Mouse (Mus musculus): Measurements from ENCODE around the gene Krtap15. TPM values are rescaled to one million over a fixed set of nuclear protein-coding genes. Genes with fewer than 3 reads are reported as not detected.

Gene Krtap15
- total and polyA plus RNA-seq, 3 experiments = not detected

DNA sequence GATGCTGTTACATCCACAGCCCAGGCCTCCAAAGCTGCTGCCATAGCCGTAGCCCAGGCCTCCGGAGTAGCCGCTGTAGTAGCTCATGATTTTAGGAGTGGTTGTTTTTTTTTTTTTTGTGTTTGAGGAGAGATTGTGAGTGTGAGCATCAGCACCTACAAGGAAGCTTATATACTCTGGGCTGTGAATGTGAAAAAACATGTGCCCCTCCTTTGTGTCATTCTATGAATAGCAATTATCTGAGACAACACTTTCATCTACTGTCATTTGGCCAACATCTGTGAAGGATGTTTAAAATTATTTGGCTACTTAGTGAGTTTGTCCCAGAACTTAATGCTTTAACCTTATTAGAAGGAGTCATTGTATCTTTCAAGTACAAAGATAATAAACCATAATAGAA is 54.2 kb downstream of the Krtap15 start, which contains the start of gene Krtap19-2:
Gene Krtap19-2 (minus strand): TSS at position 101 of the 400 bp plus-strand sequence.
- ATAC-seq (ENCODE audit: extremely low read depth, insufficient number of reproducible peaks, low FRiP score, poor library complexity, severe bottlenecking) = no peak
- H3K4me1 ChIP-seq (ENCODE audit: insufficient read depth, low read depth, low read length) = no peaks in the 10 kb centered on the region

DNA sequence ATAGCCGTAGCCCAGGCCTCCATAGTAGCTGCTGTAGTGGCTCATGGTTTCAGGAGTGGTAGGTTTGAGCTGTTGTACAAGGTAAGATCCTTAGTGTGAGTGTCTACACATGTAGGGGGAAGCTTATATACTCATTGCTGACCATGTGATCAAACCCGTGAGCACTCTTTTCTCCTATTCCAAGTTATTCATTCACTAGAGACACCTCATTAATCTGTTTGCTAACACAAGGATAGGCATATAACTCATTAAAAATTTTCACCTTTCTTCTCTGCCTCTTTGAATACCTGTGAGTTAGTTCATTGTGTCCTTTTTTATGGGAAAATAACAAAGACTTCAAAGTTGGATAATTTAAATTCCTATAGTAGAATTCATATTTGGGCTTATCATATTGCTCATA is 57.9 kb downstream of the Krtap15 start, which contains the start of gene Krtap19-3:
Gene Krtap19-3 (minus strand): TSS at position 101 of the 400 bp plus-strand sequence.
- no peaks in the 10 kb centered on the region for H3K4me1 ChIP-seq (ENCODE audit: insufficient read depth, low read depth, low read length)
- no peak within 1 kb of the TSS for H3K4me3 ChIP-seq (ENCODE audit: low read depth, low read length)
- no peak for DNase-seq (ENCODE audit: low spot score)
- TF ChIP-seq TAL1 (conservative IDR thresholded peaks at IDR 0.05; ENCODE audit: low read depth, low read length) = no peak
- no peak for TF ChIP-seq GATA2 (IDR thresholded peaks at IDR 0.05; ENCODE audit: borderline replicate concordance, low read depth, low read length)
- no peak for TF ChIP-seq POLR2AphosphoS5 (IDR thresholded peaks at IDR 0.05; ENCODE audit: insufficient replicate concordance, low read depth, low read length)
- TF ChIP-seq GATA1 (IDR thresholded peaks at IDR 0.05; ENCODE audit: borderline replicate concordance, low read length) = no peak
- TF ChIP-seq CTCF (IDR thresholded peaks at IDR 0.05; ENCODE audit: low read depth, low read length) = no peak
- no peaks in the 10 kb centered on the region for H3K36me3 ChIP-seq (replicated peaks)
- no peak for ATAC-seq (ENCODE audit: extremely low read depth, insufficient number of reproducible peaks, low FRiP score, poor library complexity, severe bottlenecking)
- H3K27me3 ChIP-seq (ENCODE audit: insufficient read depth, low read length) = no peaks in the 10 kb centered on the region
- peaks cover 3% of the 10 kb centered on the region for H3K9me3 ChIP-seq (replicated peaks)

More for the DNA sequence above, 54.2 kb downstream of the Krtap15 start, which contains the start of gene Krtap19-2:
- DNase-seq (ENCODE audit: low spot score) = no peak
- H3K9me3 ChIP-seq (replicated peaks) = no peaks in the 10 kb centered on the region; the same call in none of the 2 replicates
- no peak within 1 kb of the TSS for H3K4me3 ChIP-seq (ENCODE audit: low read depth, low read length)
- no peaks in the 10 kb centered on the region for H3K36me3 ChIP-seq (replicated peaks)
- no peak for TF ChIP-seq TAL1 (conservative IDR thresholded peaks at IDR 0.05; ENCODE audit: low read depth, low read length)
- H3K27me3 ChIP-seq (ENCODE audit: insufficient read depth, low read length) = no peaks in the 10 kb centered on the region

Other genes starting within 250 kb of the Krtap15 start
Only the 20 nearest of the 25 such genes appear.
- not detected in 2 replicates for gene 2310079G19Rik, start 192.5 kb upstream of the Krtap15 start, total RNA-seq (2014; fragmentation: Nextera tagmentation)
- gene 2310079G19Rik, start 192.5 kb upstream of the Krtap15 start, total RNA-seq (2017) = 0.27 TPM in 1 of 2 replicates, not detected in the other
- gene 2310079G19Rik, start 192.5 kb upstream of the Krtap15 start, polyA plus RNA-seq (2012) = not detected in 2 replicates
- not detected in 2 replicates for gene Krtap26-1, start 172.4 kb upstream of the Krtap15 start, total RNA-seq (2014; fragmentation: Nextera tagmentation)
- not detected in 2 replicates for gene Krtap26-1, start 172.4 kb upstream of the Krtap15 start, total RNA-seq (2017)
- gene Krtap26-1, start 172.4 kb upstream of the Krtap15 start, polyA plus RNA-seq (2012) = not detected in 2 replicates
- gene Krtap27-1, start 148.5 kb upstream of the Krtap15 start, total RNA-seq (2014; fragmentation: Nextera tagmentation) = not detected in 2 replicates
- not detected in 2 replicates for gene Krtap27-1, start 148.5 kb upstream of the Krtap15 start, total RNA-seq (2017)
- not detected in 2 replicates for gene Krtap27-1, start 148.5 kb upstream of the Krtap15 start, polyA plus RNA-seq (2012)
- not detected in 2 replicates for gene 2310061N02Rik, start 112.3 kb upstream of the Krtap15 start, total RNA-seq (2014; fragmentation: Nextera tagmentation)
- not detected in 2 replicates for gene 2310061N02Rik, start 112.3 kb upstream of the Krtap15 start, total RNA-seq (2017)
- gene 2310061N02Rik, start 112.3 kb upstream of the Krtap15 start, polyA plus RNA-seq (2012) = not detected in 2 replicates
- gene Krtap13-1, start 91.4 kb upstream of the Krtap15 start, total RNA-seq (2014; fragmentation: Nextera tagmentation) = not detected in 2 replicates
- 0.27 TPM in 1 of 2 replicates, not detected in the other for gene Krtap13-1, start 91.4 kb upstream of the Krtap15 start, total RNA-seq (2017)
- not detected in 2 replicates for gene Krtap13-1, start 91.4 kb upstream of the Krtap15 start, polyA plus RNA-seq (2012)
- not detected in 2 replicates for gene Krtap13, start 68.6 kb upstream of the Krtap15 start, total RNA-seq (2014; fragmentation: Nextera tagmentation)
- gene Krtap13, start 68.6 kb upstream of the Krtap15 start, total RNA-seq (2017) = not detected in 2 replicates
- gene Krtap13, start 68.6 kb upstream of the Krtap15 start, polyA plus RNA-seq (2012) = not detected in 2 replicates
- gene 2310034C09Rik, start 61.4 kb upstream of the Krtap15 start, total RNA-seq (2014; fragmentation: Nextera tagmentation) = not detected in 2 replicates
- gene 2310034C09Rik, start 61.4 kb upstream of the Krtap15 start, total RNA-seq (2017) = not detected in 2 replicates
- gene 2310034C09Rik, start 61.4 kb upstream of the Krtap15 start, polyA plus RNA-seq (2012) = not detected in 2 replicates
- gene 2310057N15Rik, start 46.0 kb upstream of the Krtap15 start, total RNA-seq (2014; fragmentation: Nextera tagmentation) = not detected in 2 replicates
- gene 2310057N15Rik, start 46.0 kb upstream of the Krtap15 start, total RNA-seq (2017) = 0.12 TPM in 1 of 2 replicates, not detected in the other
- not detected in 2 replicates for gene 2310057N15Rik, start 46.0 kb upstream of the Krtap15 start, polyA plus RNA-seq (2012)
- gene Gm5965, start 42.3 kb upstream of the Krtap15 start, total RNA-seq (2014; fragmentation: Nextera tagmentation) = not detected in 2 replicates
- gene Gm5965, start 42.3 kb upstream of the Krtap15 start, total RNA-seq (2017) = not detected in 2 replicates
- gene Gm5965, start 42.3 kb upstream of the Krtap15 start, polyA plus RNA-seq (2012) = 0.17 TPM in 1 of 2 replicates, not detected in the other
- gene Gm20741, start 8.0 kb upstream of the Krtap15 start, total RNA-seq (2014; fragmentation: Nextera tagmentation) = not detected in 2 replicates
- not detected in 2 replicates for gene Gm20741, start 8.0 kb upstream of the Krtap15 start, total RNA-seq (2017)
- not detected in 2 replicates for gene Gm20741, start 8.0 kb upstream of the Krtap15 start, polyA plus RNA-seq (2012)
- not detected in 2 replicates for gene Krtap14, start 5.9 kb downstream of the Krtap15 start, total RNA-seq (2014; fragmentation: Nextera tagmentation)
- 0.17 TPM in 1 of 2 replicates, not detected in the other for gene Krtap14, start 5.9 kb downstream of the Krtap15 start, total RNA-seq (2017)
- not detected in 2 replicates for gene Krtap14, start 5.9 kb downstream of the Krtap15 start, polyA plus RNA-seq (2012)
- not detected in 2 replicates for gene Krtap19-1, start 49.2 kb downstream of the Krtap15 start, total RNA-seq (2014; fragmentation: Nextera tagmentation)
- gene Krtap19-1, start 49.2 kb downstream of the Krtap15 start, total RNA-seq (2017) = not detected in 2 replicates
- gene Krtap19-1, start 49.2 kb downstream of the Krtap15 start, polyA plus RNA-seq (2012) = not detected in 2 replicates
- not detected in 2 replicates for gene Krtap19-2, start 54.1 kb downstream of the Krtap15 start, total RNA-seq (2014; fragmentation: Nextera tagmentation)
- not detected in 2 replicates for gene Krtap19-2, start 54.1 kb downstream of the Krtap15 start, total RNA-seq (2017)
- not detected in 2 replicates for gene Krtap19-2, start 54.1 kb downstream of the Krtap15 start, polyA plus RNA-seq (2012)
- not detected in 2 replicates for gene Krtap19-3, start 57.8 kb downstream of the Krtap15 start, total RNA-seq (2014; fragmentation: Nextera tagmentation)
- gene Krtap19-3, start 57.8 kb downstream of the Krtap15 start, total RNA-seq (2017) = not detected in 2 replicates
- gene Krtap19-3, start 57.8 kb downstream of the Krtap15 start, polyA plus RNA-seq (2012) = not detected in 2 replicates
- not detected in 2 replicates for gene Krtap19-4, start 64.9 kb downstream of the Krtap15 start, total RNA-seq (2014; fragmentation: Nextera tagmentation)
- gene Krtap19-4, start 64.9 kb downstream of the Krtap15 start, total RNA-seq (2017) = not detected in 2 replicates
- gene Krtap19-4, start 64.9 kb downstream of the Krtap15 start, polyA plus RNA-seq (2012) = not detected in 2 replicates
- gene Krtap19-5, start 76.2 kb downstream of the Krtap15 start, total RNA-seq (2014; fragmentation: Nextera tagmentation) = not detected in 2 replicates
- not detected in 2 replicates for gene Krtap19-5, start 76.2 kb downstream of the Krtap15 start, total RNA-seq (2017)
- gene Krtap19-5, start 76.2 kb downstream of the Krtap15 start, polyA plus RNA-seq (2012) = not detected in 2 replicates
- gene Krtap19-9b, start 112.0 kb downstream of the Krtap15 start, total RNA-seq (2014; fragmentation: Nextera tagmentation) = not detected in 2 replicates
- gene Krtap19-9b, start 112.0 kb downstream of the Krtap15 start, total RNA-seq (2017) = not detected in 2 replicates
- not detected in 2 replicates for gene Krtap19-9b, start 112.0 kb downstream of the Krtap15 start, polyA plus RNA-seq (2012)
- gene Krtap16-3, start 142.7 kb downstream of the Krtap15 start, total RNA-seq (2014; fragmentation: Nextera tagmentation) = not detected in 2 replicates
- gene Krtap16-3, start 142.7 kb downstream of the Krtap15 start, total RNA-seq (2017) = 0.23 TPM in 1 of 2 replicates, not detected in the other
- not detected in 2 replicates for gene Krtap16-3, start 142.7 kb downstream of the Krtap15 start, polyA plus RNA-seq (2012)
- not detected in 2 replicates for gene Krtap22-2, start 190.5 kb downstream of the Krtap15 start, total RNA-seq (2014; fragmentation: Nextera tagmentation)
- 1.0 TPM in 1 of 2 replicates, not detected in the other for gene Krtap22-2, start 190.5 kb downstream of the Krtap15 start, total RNA-seq (2017)
- not detected in 2 replicates for gene Krtap22-2, start 190.5 kb downstream of the Krtap15 start, polyA plus RNA-seq (2012)
- not detected in 2 replicates for gene Gm10229, start 195.1 kb downstream of the Krtap15 start, total RNA-seq (2014; fragmentation: Nextera tagmentation)
- gene Gm10229, start 195.1 kb downstream of the Krtap15 start, total RNA-seq (2017) = not detected in 2 replicates
- gene Gm10229, start 195.1 kb downstream of the Krtap15 start, polyA plus RNA-seq (2012) = not detected in 2 replicates